Mouse (Mus musculus): Measurements from ENCODE around the gene Tenm4. TPM values are rescaled to one million over a fixed set of nuclear protein-coding genes. Genes with fewer than 3 reads are reported as not detected.
A peak's percentile ranks its signal among the peaks of the same experiment; 100 is the strongest.
"Not testable (repeated sequence)": the region's sequence is repeated elsewhere in the genome, so short reads cannot be mapped to it uniquely, and the experiment has no call there.

Tenm4 gene
- polyA plus RNA-seq, 1 experiment = 9.8 TPM

GRCm38 (mm10) chr7:96619930-96620472 is 449.0 kb downstream of the Tenm4 start:
- H3K27ac ChIP-seq (replicated peaks; ENCODE audit: low read depth, low read length) = no peak overlapping the region
- no peak overlapping the region for H3K4me3 ChIP-seq (ENCODE audit: insufficient read depth, low read depth, low read length)
- no peaks in the 10 kb centered on the region for H3K4me1 ChIP-seq (ENCODE audit: control insufficient read depth, insufficient read depth, insufficient read length, low read length)

GRCm38 (mm10) chr7:96626338-96626737 is 455.3 kb downstream of the Tenm4 start:
- no peak overlapping the region for H3K27ac ChIP-seq (replicated peaks; ENCODE audit: low read depth, low read length)
- no peak overlapping the region for H3K4me3 ChIP-seq (ENCODE audit: insufficient read depth, low read depth, low read length)
- no peaks in the 10 kb centered on the region for H3K4me1 ChIP-seq (ENCODE audit: control insufficient read depth, insufficient read depth, insufficient read length, low read length)

- H3K4me1 ChIP-seq (ENCODE audit: control insufficient read depth, insufficient read depth, insufficient read length, low read length); H3K27ac ChIP-seq (replicated peaks; ENCODE audit: low read depth, low read length); H3K4me3 ChIP-seq (ENCODE audit: insufficient read depth, low read depth, low read length): not testable (repeated sequence)
Measured at GRCm38 (mm10) chr7:96630551-96630950, 459.5 kb downstream of the Tenm4 start.

- H3K27ac ChIP-seq (replicated peaks; ENCODE audit: low read depth, low read length) = no peak overlapping the region
- no peaks in the 10 kb centered on the region for H3K4me1 ChIP-seq (ENCODE audit: control insufficient read depth, insufficient read depth, insufficient read length, low read length)
- no peak overlapping the region for H3K4me3 ChIP-seq (ENCODE audit: insufficient read depth, low read depth, low read length)
Measured at GRCm38 (mm10) chr7:96633008-96633407, 462.0 kb downstream of the Tenm4 start.

- no peak overlapping the region for H3K27ac ChIP-seq (replicated peaks; ENCODE audit: low read depth, low read length)
- no peak overlapping the region for H3K4me3 ChIP-seq (ENCODE audit: insufficient read depth, low read depth, low read length)
- no peaks in the 10 kb centered on the region for H3K4me1 ChIP-seq (ENCODE audit: control insufficient read depth, insufficient read depth, insufficient read length, low read length)
Measured at GRCm38 (mm10) chr7:96635830-96636440, 464.9 kb downstream of the Tenm4 start.

- H3K4me3 ChIP-seq (ENCODE audit: insufficient read depth, low read depth, low read length) = no peak overlapping the region
- H3K4me1 ChIP-seq (ENCODE audit: control insufficient read depth, insufficient read depth, insufficient read length, low read length) = peaks cover 4% of the 10 kb centered on the region; the same call in 1 of the 2 replicates
Measured at GRCm38 (mm10) chr7:96643461-96644204, 472.6 kb downstream of the Tenm4 start.

GRCm38 (mm10) chr7:96644205-96644531 is 473.1 kb downstream of the Tenm4 start:
- Histone ChIP-seq H3K4me1 (ENCODE audit: control insufficient read depth, insufficient read depth, insufficient read length, low read length) (peaks cover 5% of the 10 kb centered on the region; the same call in 1 of the 2 replicates), H3K4me3 (ENCODE audit: insufficient read depth, low read depth, low read length) (no peak overlapping the region), H3K27ac (replicated peaks; ENCODE audit: low read depth, low read length) (no peak overlapping the region)

More at GRCm38 (mm10) chr7:96643461-96644204, 472.6 kb downstream of the Tenm4 start:
- H3K27ac ChIP-seq (replicated peaks; ENCODE audit: low read depth, low read length) = no peak overlapping the region

GRCm38 (mm10) chr7:96647657-96648056 is 476.6 kb downstream of the Tenm4 start:
- no peak overlapping the region for H3K27ac ChIP-seq (replicated peaks; ENCODE audit: low read depth, low read length)
- H3K4me1 ChIP-seq (ENCODE audit: control insufficient read depth, insufficient read depth, insufficient read length, low read length) = peaks cover 5% of the 10 kb centered on the region; the same call in 1 of the 2 replicates
- no peak overlapping the region for H3K4me3 ChIP-seq (ENCODE audit: insufficient read depth, low read depth, low read length)

- no peak overlapping the region for H3K4me3 ChIP-seq (ENCODE audit: insufficient read depth, low read depth, low read length)
- peaks cover 5% of the 10 kb centered on the region; the same call in 1 of the 2 replicates for H3K4me1 ChIP-seq (ENCODE audit: control insufficient read depth, insufficient read depth, insufficient read length, low read length)
- H3K27ac ChIP-seq (replicated peaks; ENCODE audit: low read depth, low read length) = no peak overlapping the region
Measured at GRCm38 (mm10) chr7:96648606-96649005, 477.6 kb downstream of the Tenm4 start.

GRCm38 (mm10) chr7:96649171-96649570 is 478.1 kb downstream of the Tenm4 start:
- Histone ChIP-seq H3K27ac (replicated peaks; ENCODE audit: low read depth, low read length) (peak overlapping the region; percentile 15; the same call in 1 of the 2 replicates), H3K4me3 (ENCODE audit: insufficient read depth, low read depth, low read length) (no peak overlapping the region), H3K4me1 (ENCODE audit: control insufficient read depth, insufficient read depth, insufficient read length, low read length) (peaks cover 5% of the 10 kb centered on the region; the same call in 1 of the 2 replicates)

- Histone ChIP-seq H3K4me1 (ENCODE audit: control insufficient read depth, insufficient read depth, insufficient read length, low read length) (peaks cover 5% of the 10 kb centered on the region; the same call in 1 of the 2 replicates), H3K4me3 (ENCODE audit: insufficient read depth, low read depth, low read length) (no peak overlapping the region), H3K27ac (replicated peaks; ENCODE audit: low read depth, low read length) (no peak overlapping the region)
Measured at GRCm38 (mm10) chr7:96650435-96650834, 479.4 kb downstream of the Tenm4 start.

- peaks cover 5% of the 10 kb centered on the region; the same call in 1 of the 2 replicates for H3K4me1 ChIP-seq (ENCODE audit: control insufficient read depth, insufficient read depth, insufficient read length, low read length)
- H3K27ac ChIP-seq (replicated peaks; ENCODE audit: low read depth, low read length) = no peak overlapping the region
- H3K4me3 ChIP-seq (ENCODE audit: insufficient read depth, low read depth, low read length) = no peak overlapping the region
Measured at GRCm38 (mm10) chr7:96651055-96651454, 480.0 kb downstream of the Tenm4 start.

- Histone ChIP-seq H3K4me3 (ENCODE audit: insufficient read depth, low read depth, low read length) (no peak overlapping the region), H3K27ac (replicated peaks; ENCODE audit: low read depth, low read length) (no peak overlapping the region), H3K4me1 (ENCODE audit: control insufficient read depth, insufficient read depth, insufficient read length, low read length) (peaks cover 5% of the 10 kb centered on the region; the same call in 1 of the 2 replicates)
Measured at GRCm38 (mm10) chr7:96651626-96652341, 480.7 kb downstream of the Tenm4 start.

- Histone ChIP-seq H3K27ac (replicated peaks; ENCODE audit: low read depth, low read length) (no peak overlapping the region), H3K4me1 (ENCODE audit: control insufficient read depth, insufficient read depth, insufficient read length, low read length) (peaks cover 5% of the 10 kb centered on the region; the same call in 1 of the 2 replicates), H3K4me3 (ENCODE audit: insufficient read depth, low read depth, low read length) (no peak overlapping the region)
Measured at GRCm38 (mm10) chr7:96652844-96653243, 481.8 kb downstream of the Tenm4 start.

GRCm38 (mm10) chr7:96654206-96654605 is 483.2 kb downstream of the Tenm4 start:
- Histone ChIP-seq H3K27ac (replicated peaks; ENCODE audit: low read depth, low read length) (no peak overlapping the region), H3K4me3 (ENCODE audit: insufficient read depth, low read depth, low read length) (no peak overlapping the region), H3K4me1 (ENCODE audit: control insufficient read depth, insufficient read depth, insufficient read length, low read length) (no peaks in the 10 kb centered on the region; the same call in 1 of the 2 replicates)

All from brown adipose tissue, adult 24 weeks (tissue).